8 mouse cellular contexts compared by ENCODE assay signal in genomic region chr10:60081905-60082304, GRCm38 (mm10). TPM values are rescaled to one million over a fixed set of nuclear protein-coding genes. Genes with fewer than 3 reads are reported as not detected.
A peak's percentile ranks its signal among the peaks of the same experiment; 100 is the strongest.
DNase-seq lines count a peak whose midpoint lies in the region; ATAC-seq and TF ChIP-seq lines count a peak whose summit lies in the region.

No protein-coding gene starts in this region.

- H3K4me2 ChIP-seq in kidney, postnatal 0 days (ENCODE audit: low read length) = no peak overlapping the region

- no peaks in the 10 kb centered on the region for H3K27me3 ChIP-seq in kidney, postnatal 0 days (ENCODE audit: insufficient read depth, low read length)

- no peak for TF ChIP-seq CTCF in kidney, postnatal 0 days (IDR thresholded peaks at IDR 0.05; ENCODE audit: low read depth)

- H3K4me1 ChIP-seq in kidney, postnatal 0 days (replicated peaks; ENCODE audit: insufficient read depth, low read length) = peaks cover 19% of the 10 kb centered on the region

- H3K9me3 ChIP-seq in kidney, postnatal 0 days (replicated peaks; ENCODE audit: low read length) = no peaks in the 10 kb centered on the region

- 30% methylated on average over 5 of the region's 5 CpGs for WGBS in kidney, postnatal 0 days

- intact Hi-C loops in gastrocnemius, postnatal 36 days (cut with DNase I) = no loop called here

- H3K9ac ChIP-seq in kidney, postnatal 0 days (ENCODE audit: low read depth, low read length) = no peak overlapping the region

- DNase-seq in kidney, adult 11 months = peak; percentile 19
- no peak for DNase-seq in kidney, adult 8-10 months
- DNase-seq in adrenal gland, adult 2 months = peak; percentile 69
- peak; percentile 60 to 82 for DNase-seq in gastrocnemius, postnatal 36 days
- peak; percentile 82 for DNase-seq in kidney, postnatal 0 days (ENCODE audit: low spot score)
- DNase-seq in layer of hippocampus, postnatal 10 days (ENCODE audit: low spot score in 2 of 2) = no peak
- DNase-seq in right cerebral cortex, postnatal 25 days = no peak

- ATAC-seq in kidney, postnatal 0 days (replicated peaks; ENCODE audit: low FRiP score, low read depth) = 0 out of 2 replicates have a peak, but pooled peaks have one; percentile 4
- ATAC-seq in megakaryocyte, adult 5-6 weeks (ENCODE audit: poor library complexity, severe bottlenecking) = 0 out of 2 replicates have a peak, but pooled peaks have one; percentile 7

- no peak overlapping the region for H3K4me3 ChIP-seq in kidney, postnatal 0 days (replicated peaks; ENCODE audit: low read depth, low read length)

- H3K27ac ChIP-seq in kidney, postnatal 0 days = peak overlapping the region; percentile 40; the same call in 1 of the 2 replicates

- no peaks in the 10 kb centered on the region for H3K36me3 ChIP-seq in kidney, postnatal 0 days (ENCODE audit: insufficient read depth, low read length)

RNA-seq across cellular contexts. Expression of gene Spock2, which starts 24.1 kb away (rescaled TPM):
- 10 to 100 TPM; 34.8 to 59.0 TPM for total RNA-seq in adrenal gland, adult 2 months (2021)
- 21.8 and 22.9 TPM in 2 replicates for polyA plus RNA-seq in adrenal gland, adult 2 months (2012; rRNA removed)
- total RNA-seq in gastrocnemius, postnatal 36 days (2021) = 1 to 10 TPM; 4.9 to 5.8 TPM
- 22.0 and 24.2 TPM in 2 replicates for polyA plus RNA-seq in kidney, postnatal 0 days (2015; fragmentation: Nextera tagmentation; extraction: Ambion mirVana)
- total RNA-seq in megakaryocyte, adult 5-6 weeks (2015) = 0.11 and 0.20 TPM in 2 replicates
- 0.04 and 0.07 TPM in 2 replicates for total RNA-seq in megakaryocyte, adult 5-6 weeks (2017)
- total RNA-seq in layer of hippocampus, postnatal 10 days (2021) = 100 to 1,000 TPM; 446 to 471 TPM

Comparison
In these comparisons a context has a peak if more than half of its experiments do, and no peak if none do; other contexts are left out.
1. DNase-seq: peak in kidney, adult 11 months (single experiment), adrenal gland, adult 2 months (single experiment), gastrocnemius, postnatal 36 days (2 of 2) and kidney, postnatal 0 days (single experiment); none in kidney, adult 8-10 months (0 of 2), layer of hippocampus, postnatal 10 days (0 of 2) and right cerebral cortex, postnatal 25 days (single experiment).
2. RNA of gene Spock2, which starts 24.1 kb away (total RNA-seq): 446 to 471 TPM in layer of hippocampus, postnatal 10 days; 34.8 to 59.0 TPM in adrenal gland, adult 2 months, 4.9 to 5.8 TPM in gastrocnemius, postnatal 36 days and 0.04 to 0.20 TPM in megakaryocyte, adult 5-6 weeks; every median in the first group is over 4 times any median in the second.